Mouse (Mus musculus) limb, embryonic 13.5 days (tissue): ENCODE data around the gene Mysm1. TPM values are rescaled to one million over a fixed set of nuclear protein-coding genes. Genes with fewer than 3 reads are reported as not detected.

Source experiments
- ATAC-seq: fragments of 200-750 bp; cut with Nextera tagmentation; 2 replicates; pipeline ENCODE4 v1.8.0; 2017; ENCODE audit warnings: low read depth, moderate number of reproducible peaks, moderate TSS enrichment; ENCODE audit not compliant: low FRiP score
- H3K27ac ChIP-seq: fragments of 300-500 bp; sonication (generic); 2 replicates; pipeline ENCODE4 v1.5.1; 2015; ENCODE audit warnings: inconsistent platforms, mild to moderate bottlenecking, moderate library complexity
- H3K27me3 ChIP-seq: fragments of 300-500 bp; sonication (generic); 2 replicates; pipeline ENCODE4 v1.6.1; 2015; ENCODE audit warnings: mild to moderate bottlenecking, inconsistent platforms
- H3K36me3 ChIP-seq: fragments of 300-500 bp; sonication (generic); 2 replicates; pipeline ENCODE4 v1.6.1; 2015; ENCODE audit warnings: inconsistent platforms, mild to moderate bottlenecking, moderate library complexity
- H3K4me1 ChIP-seq: fragments of 300-500 bp; sonication (generic); 2 replicates; pipeline ENCODE4 v1.6.1; 2015; ENCODE audit warnings: inconsistent platforms
- H3K4me2 ChIP-seq: fragments of 300-500 bp; sonication (generic); replicated peaks from 2 replicates; pipeline ENCODE4 v1.6.1; 2015; ENCODE audit warnings: inconsistent platforms, mild to moderate bottlenecking, moderate library complexity
- H3K4me3 ChIP-seq: fragments of 300-500 bp; sonication (generic); 2 replicates; pipeline ENCODE4 v1.5.1; 2015; ENCODE audit warnings: moderate library complexity, mild to moderate bottlenecking, inconsistent platforms
- H3K9ac ChIP-seq: fragments of 300-500 bp; sonication (generic); 2 replicates; pipeline ENCODE4 v1.6.1; 2015; ENCODE audit warnings: mild to moderate bottlenecking, inconsistent platforms
- H3K9me3 ChIP-seq: fragments of 300-500 bp; sonication (generic); 2 replicates; pipeline ENCODE4 v1.6.1; 2016; ENCODE audit warnings: inconsistent platforms
- WGBS: fragments of 180-500 bp; shearing (Covaris S2); methylation state at CpG from one replicate; pipeline ENCODE4 v1.1.7; 2015; 5-methylcytosine and 5-hydroxymethylcytosine counted together
- polyA plus RNA-seq: library from polyadenylated mRNA; unstranded; fragments of >200 nt; fragmentation: Nextera tagmentation; extraction: Ambion mirVana; gene quantifications from 2 replicates; pipeline ENCODE4 v1.2.1, GENCODE M21; 2015

Mysm1 gene
- polyA plus RNA-seq, 1 experiment from 2014 or later, result 34.2 TPM

- Histone ChIP-seq H3K4me2 (no peak overlapping the region), H3K9me3 (no peaks in the 10 kb centered on the region), H3K9ac (no peak overlapping the region), H3K27me3 (no peaks in the 10 kb centered on the region), H3K27ac (no peak overlapping the region), H3K4me3 (no peak overlapping the region), H3K4me1 (no peaks in the 10 kb centered on the region), H3K36me3 (no peaks in the 10 kb centered on the region)
- no peak for ATAC-seq
- WGBS, result 70% methylated on average over 3 of the region's 3 CpGs
Observed at GRCm38 (mm10) chr4:94901780-94902179, 77.1 kb downstream of the Mysm1 start.

DNA sequence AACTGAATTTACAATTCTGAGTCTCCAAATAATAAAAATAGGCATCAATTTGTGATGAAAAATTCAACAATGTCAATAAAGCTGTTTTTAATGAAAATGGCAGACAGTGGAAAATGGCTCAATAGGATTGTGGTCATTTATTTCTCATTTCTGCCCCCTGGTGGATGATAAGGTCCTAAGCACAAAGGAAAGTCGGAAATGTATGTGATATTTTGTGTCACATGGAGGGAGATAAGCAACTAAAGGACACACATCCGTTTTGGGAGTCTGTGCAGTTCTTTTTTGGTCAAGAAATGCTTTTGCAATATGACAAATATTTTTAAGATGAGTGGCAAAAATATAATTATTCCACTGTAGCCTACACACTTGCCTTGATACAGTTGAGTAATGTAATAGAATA is 78.2 kb downstream of the Mysm1 start:
- H3K9ac ChIP-seq, result no peak overlapping the region
- H3K36me3 ChIP-seq, result no peaks in the 10 kb centered on the region
- 21% methylated on average over 2 of the region's 2 CpGs for WGBS
- no peaks in the 10 kb centered on the region for H3K27me3 ChIP-seq
- H3K9me3 ChIP-seq, result no peaks in the 10 kb centered on the region
- H3K4me1 ChIP-seq, result no peaks in the 10 kb centered on the region
- H3K4me2 ChIP-seq, result no peak overlapping the region
- H3K27ac ChIP-seq, result no peak overlapping the region
- no peak for ATAC-seq
- H3K4me3 ChIP-seq, result no peak overlapping the region

Other genes starting within 250 kb of the Mysm1 start
- gene Tek, start 239.8 kb downstream of the Mysm1 start, polyA plus RNA-seq, result 10.9 and 11.8 TPM in 2 replicates
- 0.17 and 0.18 TPM in 2 replicates for gene Eqtn, start 50.3 kb downstream of the Mysm1 start, polyA plus RNA-seq
- 101 and 102 TPM in 2 replicates for gene Jun, start 73.1 kb upstream of the Mysm1 start, polyA plus RNA-seq